Mouse (Mus musculus) testis, adult 2 months (tissue): ENCODE data around the gene Sorbs1.

Experiments
- CTCF ChIP-seq: fragments of 200-500 bp; IDR thresholded peaks from 2 replicates; pipeline ENCODE4 v1.5.1; 2012; ENCODE audit warnings: low read depth, mild to moderate bottlenecking, inconsistent platforms, low read length, moderate library complexity; ENCODE audit not compliant: control insufficient read depth, insufficient read depth, insufficient replicate concordance
- POLR2A ChIP-seq: fragments of 200-500 bp; IDR thresholded peaks from 2 replicates; pipeline ENCODE4 v1.6.1; 2012; ENCODE audit warnings: low read depth, mild to moderate bottlenecking, inconsistent platforms, low read length, moderate library complexity; ENCODE audit not compliant: control insufficient read depth

GRCm38 (mm10) chr19:40481115-40481514 is 32.5 kb downstream of the Sorbs1 start:
- TF ChIP-seq CTCF (no peak), POLR2A (no peak)
